Mouse (Mus musculus) heart, embryonic 12.5 days (tissue): ENCODE results near the gene Sparcl1. TPM values are rescaled to one million over a fixed set of nuclear protein-coding genes. Genes with fewer than 3 reads are reported as not detected.

Source experiments
- ATAC-seq: fragments of 200-750 bp; cut with Nextera tagmentation; 2 replicates; pipeline ENCODE4 v1.8.0; 2017; ENCODE audit warnings: moderate TSS enrichment, moderate library complexity; ENCODE audit not compliant: insufficient number of reproducible peaks, low FRiP score
- H3K27ac ChIP-seq: fragments of 300-500 bp; sonication (generic); 2 replicates; pipeline ENCODE4 v1.5.1; 2016; ENCODE audit warnings: mild to moderate bottlenecking, moderate library complexity; ENCODE audit not compliant: poor library complexity, severe bottlenecking
- H3K27me3 ChIP-seq: fragments of 300-500 bp; sonication (generic); replicated peaks from 2 replicates; pipeline ENCODE4 v1.6.1; 2016; ENCODE audit warnings: mild to moderate bottlenecking, moderate library complexity
- H3K36me3 ChIP-seq: fragments of 300-500 bp; sonication (generic); 2 replicates; pipeline ENCODE4 v1.6.1; 2016; ENCODE audit warnings: mild to moderate bottlenecking, moderate library complexity
- H3K4me1 ChIP-seq: fragments of 300-500 bp; sonication (generic); replicated peaks from 2 replicates; pipeline ENCODE4 v1.6.1; 2016; ENCODE audit warnings: mild to moderate bottlenecking
- H3K4me2 ChIP-seq: fragments of 300-500 bp; sonication (generic); 2 replicates; pipeline ENCODE4 v1.6.1; 2016; ENCODE audit warnings: mild to moderate bottlenecking, moderate library complexity
- H3K4me3 ChIP-seq: fragments of 300-500 bp; sonication (generic); 2 replicates; pipeline ENCODE4 v1.5.1; 2016; ENCODE audit warnings: mild to moderate bottlenecking
- H3K9ac ChIP-seq: fragments of 300-500 bp; sonication (generic); 2 replicates; pipeline ENCODE4 v1.6.1; 2016; ENCODE audit warnings: mild to moderate bottlenecking, moderate library complexity
- H3K9me3 ChIP-seq: fragments of 300-500 bp; sonication (generic); replicated peaks from 2 replicates; pipeline ENCODE4 v1.6.1; 2016; ENCODE audit warnings: mild to moderate bottlenecking, moderate library complexity
- WGBS: fragments of 180-500 bp; shearing (Covaris S2); methylation state at CpG from one replicate; pipeline ENCODE4 v1.1.7; 2016; 5-methylcytosine and 5-hydroxymethylcytosine counted together
- microRNA-seq: library from miRNA; unstranded; fragments of <30 nt; microRNA quantifications from one replicate; pipeline ENCODE4, GENCODE M21; 2017
- polyA plus RNA-seq: library from polyadenylated mRNA; unstranded; fragments of >200 nt; fragmentation: Nextera tagmentation; extraction: Ambion mirVana; gene quantifications from 2 replicates; pipeline ENCODE4 v1.2.1, GENCODE M21; 2016

Gene Sparcl1
- polyA plus RNA-seq, 1 experiment from 2014 or later = 21.2 TPM

GRCm38 (mm10) chr5:104046256-104047199 is 67.0 kb downstream of the Sparcl1 start, which contains the start of gene Nudt9:
TSS of gene Nudt9 (plus strand) at chr5:104046306.
- Histone ChIP-seq H3K27me3 (no peaks in the 10 kb centered on the region), H3K36me3 (peaks cover 11% of the 10 kb centered on the region), H3K9me3 (no peaks in the 10 kb centered on the region), H3K9ac (peak within 1 kb of the TSS; percentile 94), H3K4me2 (peak within 1 kb of the TSS; percentile 78), H3K4me1 (peaks cover 19% of the 10 kb centered on the region), H3K4me3 (peak within 1 kb of the TSS; percentile 85), H3K27ac (peak within 1 kb of the TSS; percentile 79)
- 6% methylated on average over 89 of the region's 90 CpGs for WGBS
- peak; percentile 97 for ATAC-seq

DNA sequence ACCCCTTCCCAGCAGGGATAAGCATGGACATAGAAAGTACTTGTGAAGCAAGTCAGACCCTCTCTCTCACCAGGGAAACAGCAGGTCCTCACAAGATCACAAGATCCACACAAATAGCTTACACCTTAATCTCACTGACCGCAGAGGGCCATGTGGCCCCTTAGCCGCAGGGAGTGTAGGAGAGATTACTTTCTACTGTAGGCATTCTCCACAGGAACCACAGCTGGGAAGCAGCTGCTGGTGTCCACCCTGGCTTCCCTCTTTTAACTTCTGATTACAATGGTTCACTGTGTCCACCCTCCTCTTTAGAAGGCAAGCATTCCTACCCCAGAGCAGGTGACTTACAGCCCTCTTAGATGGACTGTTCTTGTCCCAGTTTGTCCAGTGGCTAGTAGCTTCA is 69.8 kb downstream of the Sparcl1 start:
- 14% methylated on average over 2 of the region's 2 CpGs for WGBS
- no peak for ATAC-seq
- H3K27ac ChIP-seq = peak overlapping the region; percentile 46; the same call in 1 of the 2 replicates
- H3K4me1 ChIP-seq = peaks cover 19% of the 10 kb centered on the region
- no peaks in the 10 kb centered on the region for H3K9me3 ChIP-seq
- H3K9ac ChIP-seq = no peak overlapping the region
- H3K4me3 ChIP-seq = no peak overlapping the region
- H3K36me3 ChIP-seq = no peaks in the 10 kb centered on the region
- H3K4me2 ChIP-seq = no peak overlapping the region
- no peaks in the 10 kb centered on the region for H3K27me3 ChIP-seq

GRCm38 (mm10) chr5:104042906-104043305 is 70.6 kb downstream of the Sparcl1 start:
- Histone ChIP-seq H3K4me1 (peaks cover 14% of the 10 kb centered on the region), H3K36me3 (no peaks in the 10 kb centered on the region), H3K9ac (no peak overlapping the region), H3K27me3 (no peaks in the 10 kb centered on the region), H3K4me3 (no peak overlapping the region), H3K4me2 (no peak overlapping the region), H3K9me3 (no peaks in the 10 kb centered on the region), H3K27ac (peak overlapping the region; percentile 46; the same call in 1 of the 2 replicates)
- 84% methylated on average over 2 of the region's 2 CpGs for WGBS
- no peak for ATAC-seq

DNA sequence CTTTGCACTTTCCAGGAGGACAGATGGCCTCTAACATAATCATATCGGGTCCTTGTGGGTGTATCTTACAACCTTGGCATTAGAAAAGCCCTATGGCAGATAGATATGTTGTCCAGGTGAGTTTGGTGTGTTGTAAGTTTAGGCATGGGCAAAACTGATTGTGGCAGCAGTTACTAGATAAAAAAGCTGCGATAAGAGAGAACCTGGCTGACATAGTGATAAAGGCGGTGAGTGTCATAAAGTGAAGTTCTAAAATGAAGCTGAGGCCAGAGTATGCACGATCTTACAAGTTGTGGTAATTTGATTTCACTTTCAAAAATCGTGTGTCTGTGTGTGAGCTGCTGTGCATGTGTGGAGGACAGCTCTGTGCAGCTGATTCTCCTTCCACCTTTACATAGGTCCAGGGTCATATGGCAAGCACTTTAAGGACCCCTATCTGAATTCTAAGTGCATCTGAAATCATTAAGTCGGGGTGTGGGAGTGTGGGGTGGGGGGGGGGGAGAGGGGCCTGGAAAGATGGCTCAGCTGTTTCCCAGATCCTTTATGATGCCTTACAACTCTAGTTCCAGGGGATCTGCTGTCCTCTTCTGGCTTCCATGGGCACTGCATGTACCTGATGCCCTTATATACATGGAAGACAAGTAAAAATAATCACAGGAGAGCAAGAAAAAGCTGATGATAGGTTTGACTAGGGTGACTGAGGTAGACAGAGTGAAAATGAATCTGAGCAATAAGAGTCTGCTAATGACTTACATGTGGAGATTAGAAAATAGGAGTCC is 74.2 kb downstream of the Sparcl1 start:
- H3K27ac ChIP-seq = no peak overlapping the region
- H3K4me1 ChIP-seq = peaks cover 10% of the 10 kb centered on the region
- no peak for ATAC-seq
- H3K27me3 ChIP-seq = no peaks in the 10 kb centered on the region
- H3K9ac ChIP-seq = no peak overlapping the region
- no peaks in the 10 kb centered on the region for H3K36me3 ChIP-seq
- no peaks in the 10 kb centered on the region for H3K9me3 ChIP-seq
- no peak overlapping the region for H3K4me3 ChIP-seq
- 64% methylated on average over 6 of the region's 6 CpGs for WGBS
- H3K4me2 ChIP-seq = no peak overlapping the region

DNA sequence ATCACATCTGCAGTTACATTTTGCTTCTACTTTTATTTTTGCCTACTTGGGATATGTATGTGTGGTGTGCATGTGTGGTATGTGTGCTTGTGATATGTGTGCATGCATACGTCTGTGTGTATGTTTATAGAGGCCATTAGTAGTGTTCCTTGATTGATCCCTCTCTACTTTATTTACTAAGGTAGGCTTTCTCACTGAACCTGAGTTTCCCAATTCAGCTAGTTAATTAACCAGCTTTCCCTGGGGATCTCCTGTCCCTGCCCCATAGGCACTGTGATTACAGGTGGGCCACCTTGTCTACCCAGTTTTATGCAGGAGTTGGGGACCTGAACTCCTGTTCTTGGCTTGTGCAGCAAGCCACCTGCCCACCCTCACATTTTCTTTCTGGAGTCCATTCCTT is 76.8 kb downstream of the Sparcl1 start:
- H3K27ac ChIP-seq = no peak overlapping the region
- no peaks in the 10 kb centered on the region for H3K9me3 ChIP-seq
- H3K9ac ChIP-seq = no peak overlapping the region
- no peaks in the 10 kb centered on the region for H3K36me3 ChIP-seq
- 90% methylated on average over 1 of the region's 1 CpGs for WGBS
- no peak for ATAC-seq
- no peak overlapping the region for H3K4me2 ChIP-seq
- no peaks in the 10 kb centered on the region for H3K27me3 ChIP-seq
- no peak overlapping the region for H3K4me3 ChIP-seq
- no peaks in the 10 kb centered on the region for H3K4me1 ChIP-seq

- Histone ChIP-seq H3K27ac (no peak overlapping the region), H3K36me3 (no peaks in the 10 kb centered on the region), H3K9me3 (no peaks in the 10 kb centered on the region), H3K4me2 (no peak overlapping the region), H3K4me1 (no peaks in the 10 kb centered on the region), H3K4me3 (no peak overlapping the region), H3K9ac (no peak overlapping the region), H3K27me3 (no peaks in the 10 kb centered on the region)
- ATAC-seq = no peak
- 24% methylated on average over 1 of the region's 1 CpGs for WGBS
Measured at GRCm38 (mm10) chr5:104035824-104036223, 77.7 kb downstream of the Sparcl1 start.

- no peak overlapping the region for H3K27ac ChIP-seq
- no peak overlapping the region for H3K4me2 ChIP-seq
- no peak for ATAC-seq
Measured at GRCm38 (mm10) chr5:104035066-104035465, 78.5 kb downstream of the Sparcl1 start.

GRCm38 (mm10) chr5:104032434-104033097 is 81.0 kb downstream of the Sparcl1 start:
- Histone ChIP-seq H3K27me3 (no peaks in the 10 kb centered on the region), H3K4me1 (no peaks in the 10 kb centered on the region), H3K4me3 (no peak overlapping the region), H3K9ac (no peak overlapping the region), H3K4me2 (no peak overlapping the region), H3K36me3 (no peaks in the 10 kb centered on the region), H3K27ac (no peak overlapping the region), H3K9me3 (no peaks in the 10 kb centered on the region)
- no peak for ATAC-seq
- WGBS = 47% methylated on average over 2 of the region's 2 CpGs

More at GRCm38 (mm10) chr5:104035066-104035465, 78.5 kb downstream of the Sparcl1 start:
- Histone ChIP-seq H3K4me1 (no peaks in the 10 kb centered on the region), H3K9me3 (no peaks in the 10 kb centered on the region), H3K4me3 (no peak overlapping the region), H3K9ac (no peak overlapping the region), H3K27me3 (no peaks in the 10 kb centered on the region), H3K36me3 (no peaks in the 10 kb centered on the region)

Small RNA genes within 50 kb of the gene (microRNA-seq; reads per million reads assigned to microRNA genes)
- gene Mir5619 = 2.6 reads per million, percentile 3 among the genes with 10 or more reads in this experiment

Other genes with a start within 250 kb of the Sparcl1 start
- 11.3 and 12.4 TPM in 2 replicates for gene Klhl8, start 202.5 kb downstream of the Sparcl1 start, polyA plus RNA-seq
- gene Hsd17b13, start 136.3 kb downstream of the Sparcl1 start, polyA plus RNA-seq = not detected in 2 replicates
- gene Hsd17b11, start 91.8 kb downstream of the Sparcl1 start, polyA plus RNA-seq = 3.9 and 4.3 TPM in 2 replicates
- 57.2 and 57.3 TPM in 2 replicates for gene Nudt9, start 67.4 kb downstream of the Sparcl1 start, polyA plus RNA-seq
- gene Gm17660, start 36.1 kb downstream of the Sparcl1 start, polyA plus RNA-seq = not detected in 2 replicates
- gene Dspp, start 57.0 kb upstream of the Sparcl1 start, polyA plus RNA-seq = not detected in 2 replicates
- gene Dmp1, start 88.9 kb upstream of the Sparcl1 start, polyA plus RNA-seq = not detected in 2 replicates
- gene Ibsp, start 185.4 kb upstream of the Sparcl1 start, polyA plus RNA-seq = not detected in 2 replicates
- not detected in 2 replicates for gene Mepe, start 211.6 kb upstream of the Sparcl1 start, polyA plus RNA-seq